Mouse (Mus musculus): ENCODE data around the gene Dnah1. TPM values are rescaled to one million over a fixed set of nuclear protein-coding genes. Genes with fewer than 3 reads are reported as not detected.

The Dnah1 gene
- 0.01 and 0.08 TPM in 2 replicates for polyA plus RNA-seq (2012; rRNA removed; ENCODE audit: low replicate concordance)

DNA sequence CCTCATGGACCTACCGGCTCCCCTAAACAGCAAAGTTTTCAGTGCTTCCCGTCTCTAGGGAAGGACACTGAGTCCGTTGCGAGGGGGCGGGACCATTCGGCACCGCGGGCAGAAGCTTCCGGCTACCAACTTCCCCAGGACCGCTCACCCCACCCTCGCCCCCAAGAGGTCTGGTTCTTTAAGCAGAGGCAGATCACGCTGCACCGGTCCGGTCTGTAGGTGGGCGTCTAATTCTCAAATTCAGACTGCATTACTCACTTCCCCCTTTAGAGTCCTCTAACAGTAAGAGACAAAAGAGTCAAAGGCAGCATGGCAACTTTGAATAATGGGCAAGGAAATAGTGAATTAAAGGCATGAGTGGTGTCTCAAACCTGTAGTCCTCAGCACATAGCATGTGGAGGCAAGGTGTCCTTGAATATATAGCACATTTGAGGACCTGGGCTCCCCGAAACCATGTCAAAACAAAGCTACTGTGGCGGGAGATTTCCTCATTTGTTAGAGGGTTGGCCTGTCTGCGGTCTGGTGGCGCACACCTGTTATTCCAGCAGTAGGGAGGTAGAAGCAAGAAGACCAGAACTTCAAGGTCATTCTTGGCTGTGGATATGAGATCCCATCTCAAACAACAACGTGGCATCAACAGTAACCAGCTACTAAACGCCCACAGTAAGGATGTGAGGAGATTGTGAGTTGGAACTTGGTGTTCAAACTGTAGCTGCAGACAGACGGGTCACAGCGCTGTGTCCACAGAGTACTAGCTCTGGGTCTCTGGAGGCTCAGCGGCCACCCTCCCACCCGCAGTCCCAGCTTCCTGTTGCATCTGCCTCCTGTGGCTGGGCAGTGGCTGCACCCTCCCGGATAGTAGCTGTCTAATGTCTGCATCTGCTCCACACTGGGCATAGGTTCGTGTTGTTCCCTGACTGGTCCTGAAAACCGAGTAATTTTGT is at the start of gene Dnah1:
Gene Dnah1, minus strand, starts transcription at position 48 of the 944 bp plus-strand sequence.

DNA sequence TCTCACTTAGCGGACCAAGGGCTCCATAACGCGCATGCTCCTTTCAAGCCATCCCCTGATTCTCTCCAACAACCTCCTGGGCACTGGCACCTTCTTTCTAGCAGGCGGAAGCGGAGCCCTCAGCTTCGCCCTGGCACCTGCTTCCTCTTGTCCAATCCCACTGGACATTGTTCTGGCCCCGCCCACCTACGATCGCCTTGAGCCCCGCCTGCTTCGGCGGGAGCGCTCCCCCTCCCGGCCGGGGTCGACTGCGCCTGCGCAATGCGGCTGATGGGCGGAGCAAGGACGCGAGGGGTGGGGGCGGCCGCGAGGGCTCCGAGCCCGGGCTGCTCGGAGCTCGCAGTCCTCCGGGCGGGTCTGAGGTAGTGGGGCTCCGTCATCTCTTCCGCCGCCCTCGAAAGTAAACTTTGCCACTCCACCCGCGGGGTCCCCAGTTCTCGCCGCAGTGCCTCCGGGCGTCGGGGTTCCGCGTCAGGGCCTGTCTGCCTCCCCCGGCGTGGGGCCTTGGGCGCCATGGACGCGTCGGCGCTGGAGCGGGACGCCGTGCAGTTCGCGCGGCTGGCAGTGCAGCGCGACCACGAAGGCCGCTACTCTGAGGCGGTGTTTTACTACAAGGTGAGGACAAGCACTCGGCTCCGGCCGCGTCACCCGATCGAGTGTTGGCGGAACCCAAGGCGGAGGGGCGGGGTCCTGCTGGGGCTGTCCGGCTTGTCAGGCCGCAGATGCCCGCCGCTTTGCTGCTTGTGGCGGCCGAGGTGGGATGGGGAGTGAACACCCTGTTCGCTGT is 12.9 kb upstream of the Dnah1 start, which contains the start of gene Capn7:
Gene Capn7, plus strand, starts transcription at position 270 of the 787 bp plus-strand sequence.

DNA sequence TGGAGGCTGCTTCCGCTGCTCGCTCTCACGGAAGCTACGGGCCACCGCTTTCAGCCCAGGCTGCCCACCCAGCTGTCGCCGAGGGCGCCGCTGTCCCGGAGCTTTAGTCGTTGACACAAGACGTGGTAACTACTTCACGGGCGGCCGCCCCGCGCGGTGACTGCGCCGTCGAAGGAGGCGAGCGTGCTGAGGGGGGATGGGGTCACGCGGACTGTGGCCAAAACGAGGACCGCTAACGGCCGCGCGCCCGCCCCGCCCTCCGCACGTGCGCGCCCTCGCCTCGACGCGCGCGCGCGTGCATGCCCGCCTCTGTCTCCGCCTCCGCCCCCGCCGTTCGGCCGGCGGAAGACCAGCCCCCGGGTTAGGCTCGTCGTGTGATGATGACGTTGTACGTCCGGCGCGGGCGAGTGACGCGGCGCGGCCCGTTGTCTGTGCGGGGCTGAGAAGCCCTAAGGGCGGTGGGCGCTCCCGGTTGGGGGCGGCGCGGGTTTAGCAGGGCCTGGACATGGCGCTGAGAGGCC is 72.6 kb downstream of the Dnah1 start, which contains the start of the genes Phf7 and Bap1:
Gene Phf7, minus strand, starts transcription at position 234 of the 521 bp plus-strand sequence.
Gene Bap1, plus strand, starts transcription at position 367 of the 521 bp plus-strand sequence.

DNA sequence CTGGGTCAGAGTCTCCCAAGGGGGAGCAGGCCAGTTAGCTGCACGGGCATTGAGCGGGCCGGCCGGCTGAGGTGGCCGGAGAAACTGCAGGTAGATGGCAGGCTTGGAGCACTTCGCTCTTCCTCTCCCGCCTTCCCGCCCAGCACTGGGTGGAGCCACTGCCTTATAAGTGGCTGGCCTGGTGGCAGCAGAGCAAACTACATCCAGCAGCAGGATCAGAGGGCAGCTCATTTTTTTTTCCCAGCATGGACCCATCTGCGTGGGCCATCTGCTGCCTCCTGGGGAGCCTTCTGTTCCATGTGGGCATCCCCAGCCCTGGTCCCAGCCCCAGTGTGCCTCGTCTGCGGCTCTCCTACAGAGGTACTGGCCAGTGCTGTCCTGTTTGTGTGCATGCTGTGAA is 106.0 kb downstream of the Dnah1 start, which contains the start of gene Sema3g:
Gene Sema3g, plus strand, starts transcription at position 195 of the 400 bp plus-strand sequence.

DNA sequence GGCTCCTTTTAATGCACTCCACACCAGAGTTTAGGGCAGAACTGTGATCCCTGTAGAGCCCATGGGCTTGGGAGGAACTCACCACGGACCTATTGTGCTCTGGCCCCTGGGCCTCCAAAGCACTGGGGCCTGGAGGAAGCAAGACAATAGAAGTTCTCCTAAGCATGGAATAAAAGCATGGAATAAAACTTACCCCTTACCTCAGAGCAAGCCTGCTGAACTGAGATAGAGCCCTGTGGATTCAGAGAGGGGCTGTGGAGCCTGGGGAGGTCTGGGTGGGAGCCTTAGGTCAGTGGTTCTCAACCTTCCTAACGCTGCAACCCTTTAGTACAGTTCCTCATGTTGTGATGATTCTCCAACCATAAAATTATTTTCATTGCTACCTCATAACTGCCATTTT is 106.8 kb downstream of the Dnah1 start, which contains the start of gene Nisch:
Gene Nisch, minus strand, starts transcription at position 101 of the 400 bp plus-strand sequence.

Other genes starting within 250 kb of the Dnah1 start
- 44.1 and 80.0 TPM in 2 replicates for gene Smim4, start 194.9 kb downstream of the Dnah1 start, polyA plus RNA-seq (2012; rRNA removed; ENCODE audit: low replicate concordance)
- gene Nt5dc2, start 192.8 kb downstream of the Dnah1 start, polyA plus RNA-seq (2012; rRNA removed; ENCODE audit: low replicate concordance), result 9.2 and 16.3 TPM in 2 replicates
- gene Stab1, start 155.3 kb downstream of the Dnah1 start, polyA plus RNA-seq (2012; rRNA removed; ENCODE audit: low replicate concordance), result 34.2 and 62.3 TPM in 2 replicates
- not detected in 2 replicates for gene Tnnc1, start 115.6 kb downstream of the Dnah1 start, polyA plus RNA-seq (2012; rRNA removed; ENCODE audit: low replicate concordance)
- gene Nisch, start 107.0 kb downstream of the Dnah1 start, polyA plus RNA-seq (2012; rRNA removed; ENCODE audit: low replicate concordance), result 127 and 135 TPM in 2 replicates
- gene Sema3g, start 106.0 kb downstream of the Dnah1 start, polyA plus RNA-seq (2012; rRNA removed; ENCODE audit: low replicate concordance), result 1.5 and 3.3 TPM in 2 replicates
- gene Phf7, start 72.6 kb downstream of the Dnah1 start, polyA plus RNA-seq (2012; rRNA removed; ENCODE audit: low replicate concordance), result 3.1 and 3.5 TPM in 2 replicates
- gene Bap1, start 72.4 kb downstream of the Dnah1 start, polyA plus RNA-seq (2012; rRNA removed; ENCODE audit: low replicate concordance), result 25.9 and 28.7 TPM in 2 replicates
- gene Capn7, start 12.7 kb upstream of the Dnah1 start, polyA plus RNA-seq (2012; rRNA removed; ENCODE audit: low replicate concordance), result 4.6 and 5.8 TPM in 2 replicates
- gene Sh3bp5, start 112.2 kb upstream of the Dnah1 start, polyA plus RNA-seq (2012; rRNA removed; ENCODE audit: low replicate concordance), result 1.3 and 1.7 TPM in 2 replicates
- 23.2 and 37.7 TPM in 2 replicates for gene Eaf1, start 170.5 kb upstream of the Dnah1 start, polyA plus RNA-seq (2012; rRNA removed; ENCODE audit: low replicate concordance)
- gene Mettl6, start 171.1 kb upstream of the Dnah1 start, polyA plus RNA-seq (2012; rRNA removed; ENCODE audit: low replicate concordance), result 1.5 and 3.7 TPM in 2 replicates